ENCODE assay signal across 2 mouse cellular contexts in the genomic region with DNA sequence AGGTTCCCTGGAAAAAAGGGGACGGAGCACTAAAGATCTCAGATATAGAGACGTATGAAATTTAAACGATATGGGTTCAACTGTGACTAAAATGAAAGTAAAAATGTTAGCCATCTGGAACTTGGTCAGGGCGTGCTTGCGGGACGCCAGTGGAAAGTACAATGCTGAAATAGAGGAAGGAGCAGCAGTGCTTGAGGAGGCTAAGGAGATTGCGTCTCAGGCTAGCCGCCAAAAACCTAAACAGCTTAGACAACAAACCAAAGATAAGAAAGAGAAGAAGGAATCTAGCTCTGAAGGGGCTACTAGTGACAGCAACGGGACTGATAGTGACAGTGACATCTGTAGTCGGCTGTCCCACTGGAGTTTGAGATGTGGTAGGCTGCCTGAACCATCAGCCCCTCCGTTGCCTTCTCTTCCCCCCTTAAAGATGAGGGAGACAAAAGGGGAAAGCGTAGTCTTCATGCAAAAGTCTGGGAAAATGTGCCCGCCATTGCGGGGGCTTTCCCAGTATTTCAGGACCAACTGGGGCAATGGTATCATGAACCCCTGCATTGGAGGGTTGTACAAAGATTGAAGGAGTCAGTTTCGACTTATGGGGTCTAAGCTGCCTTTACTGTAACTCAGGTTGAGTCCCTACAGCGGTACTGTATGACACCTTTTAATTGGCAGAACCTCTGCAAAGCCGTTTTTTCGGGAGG. TPM values are rescaled to one million over a fixed set of nuclear protein-coding genes. Genes with fewer than 3 reads are reported as not detected.
"Had no signal": no experiment of that assay in that cellular context is flagged by ENCODE, and none has a peak within 500 bp of the region (broad histone marks: within the 10 kb centered on the region; RNA-seq: fewer than 3 reads in every experiment).

No protein-coding gene starts in this region.

RNA-seq across cellular contexts. Expression of gene Catsperz, which starts 29.4 kb away (rescaled TPM):
- total RNA-seq: monocyte, adult 5-6 weeks; neutrophil, adult 5-6 weeks had no signal
